Mouse (Mus musculus) small intestine, adult 2 months (tissue): Measurements from ENCODE around the gene Tdrd3.

ENCODE experiments used
- CTCF ChIP-seq: fragments of 200-500 bp; IDR thresholded peaks from 2 replicates; pipeline ENCODE4 v1.5.1; 2012; ENCODE audit warnings: low read depth, mild to moderate bottlenecking, control low read depth, inconsistent platforms, low read length, moderate library complexity, mixed read lengths; ENCODE audit not compliant: insufficient replicate concordance, insufficient read length; ENCODE audit errors: extremely low read depth
- POLR2A ChIP-seq: fragments of 200-500 bp; IDR thresholded peaks from 2 replicates; pipeline ENCODE4 v1.6.1; 2012; ENCODE audit warnings: low read depth, mild to moderate bottlenecking, control low read depth, inconsistent platforms, low read length, moderate library complexity

DNA sequence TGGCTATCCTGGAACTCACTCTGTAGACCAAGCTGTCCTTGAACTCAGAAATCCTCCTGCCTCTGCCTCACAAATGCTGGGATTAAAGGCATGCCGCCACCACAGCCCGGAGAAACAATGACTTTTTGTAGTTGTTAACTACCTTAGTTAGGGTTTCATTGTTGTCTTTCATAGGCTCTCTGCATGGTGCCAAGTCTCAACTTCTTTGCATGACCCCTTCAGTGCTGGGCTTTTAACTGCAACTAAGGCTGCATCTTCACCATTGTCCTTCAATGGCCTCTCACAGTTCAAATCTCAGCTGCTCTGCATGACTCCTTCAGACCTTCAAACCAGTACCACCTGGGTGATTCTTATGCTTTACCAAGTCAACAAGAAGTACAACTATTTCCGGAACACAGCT is 23.3 kb upstream of the Tdrd3 start:
- TF ChIP-seq CTCF = no peak
- no peak for TF ChIP-seq POLR2A
